Mouse (Mus musculus) skeletal muscle tissue, adult 2 months (tissue): ENCODE results near the gene Ankrd13d.
A peak's percentile ranks its signal among the peaks of the same experiment; 100 is the strongest.

Experiments used
- DNase-seq: peaks from one replicate; pipeline ENCODE4 v3.0.0-alpha.2; 2012; ENCODE audit warnings: low read depth, low spot score

Ankrd13d gene

GRCm38 (mm10) chr19:4282898-4283553, at the start of gene Ankrd13d:
Gene Ankrd13d, minus strand, starts transcription at chr19:4283137.
- DNase-seq, result peak; percentile 74

- no peak for DNase-seq
Measured at GRCm38 (mm10) chr19:4332653-4333052, 49.7 kb upstream of the Ankrd13d start.

- no peak for DNase-seq
Measured at GRCm38 (mm10) chr19:4331273-4331672, 48.3 kb upstream of the Ankrd13d start.

- DNase-seq, result no peak
Measured at GRCm38 (mm10) chr19:4330603-4331002, 47.7 kb upstream of the Ankrd13d start.

- no peak for DNase-seq
Measured at GRCm38 (mm10) chr19:4328737-4329304, 45.9 kb upstream of the Ankrd13d start.

- DNase-seq, result no peak
Measured at GRCm38 (mm10) chr19:4326881-4327280, 43.9 kb upstream of the Ankrd13d start.

GRCm38 (mm10) chr19:4326106-4326505, 43.2 kb upstream of the Ankrd13d start:
- DNase-seq, result no peak

- DNase-seq, result no peak
Measured at GRCm38 (mm10) chr19:4322134-4322533, 39.2 kb upstream of the Ankrd13d start.

GRCm38 (mm10) chr19:4321622-4322021, 38.7 kb upstream of the Ankrd13d start:
- DNase-seq, result no peak

GRCm38 (mm10) chr19:4319272-4319671, 36.3 kb upstream of the Ankrd13d start:
- no peak for DNase-seq

- DNase-seq, result no peak
Measured at GRCm38 (mm10) chr19:4317181-4317580, 34.2 kb upstream of the Ankrd13d start.

GRCm38 (mm10) chr19:4315223-4315944, 32.4 kb upstream of the Ankrd13d start:
- DNase-seq, result no peak

GRCm38 (mm10) chr19:4309776-4310185, 26.8 kb upstream of the Ankrd13d start:
- DNase-seq, result peak; percentile 86

GRCm38 (mm10) chr19:4309302-4309701, 26.4 kb upstream of the Ankrd13d start:
- no peak for DNase-seq

GRCm38 (mm10) chr19:4306190-4306577, 23.2 kb upstream of the Ankrd13d start, which contains the start of gene Grk2:
Gene Grk2, minus strand, starts transcription at chr19:4306222.
- peak; percentile 45 for DNase-seq

- DNase-seq, result no peak
Measured at GRCm38 (mm10) chr19:4305491-4306189, 22.7 kb upstream of the Ankrd13d start.

GRCm38 (mm10) chr19:4304871-4305321, 22.0 kb upstream of the Ankrd13d start:
- DNase-seq, result no peak

- peak; percentile 38 for DNase-seq
Measured at GRCm38 (mm10) chr19:4304251-4304821, 21.4 kb upstream of the Ankrd13d start.

- no peak for DNase-seq
Measured at GRCm38 (mm10) chr19:4303640-4303995, 20.7 kb upstream of the Ankrd13d start.

- peak; percentile 80 for DNase-seq
Measured at GRCm38 (mm10) chr19:4302936-4303639, 20.2 kb upstream of the Ankrd13d start.
